Mouse (Mus musculus): ENCODE measurements at regions not wholly inside any gene's neighbourhood (a gene's known extent, or its start where the extent isn't known, plus 50 kb on each side); places are given as distances from the start of the nearest gene placed in this dataset.
A peak's percentile ranks its signal among the peaks of the same experiment; 100 is the strongest.

- DNase-seq (ENCODE audit: low read depth, low spot score), result no peak
Observed at GRCm38 (mm10) chr2:135525779-135526178, 133.0 kb upstream of the Plcb4 start.

GRCm38 (mm10) chr2:135529619-135530018 is 129.2 kb upstream of the Plcb4 start:
- no peak for DNase-seq (ENCODE audit: low read depth, low spot score)

- DNase-seq (ENCODE audit: low read depth, low spot score), result no peak
Observed at GRCm38 (mm10) chr2:135536303-135536871, 122.4 kb upstream of the Plcb4 start.

GRCm38 (mm10) chr2:135538022-135538421 is 120.8 kb upstream of the Plcb4 start:
- DNase-seq (ENCODE audit: low read depth, low spot score), result no peak

- no peak for DNase-seq (ENCODE audit: low read depth, low spot score)
Observed at GRCm38 (mm10) chr2:135541058-135541457, 117.8 kb upstream of the Plcb4 start.

- DNase-seq (ENCODE audit: low read depth, low spot score), result no peak
Observed at GRCm38 (mm10) chr2:135541930-135542329, 116.9 kb upstream of the Plcb4 start.

- peak; percentile 32 for DNase-seq (ENCODE audit: low read depth, low spot score)
Observed at GRCm38 (mm10) chr2:135544882-135545281, 113.9 kb upstream of the Plcb4 start.

- no peak for DNase-seq (ENCODE audit: low read depth, low spot score)
Observed at GRCm38 (mm10) chr2:135547966-135548365, 110.8 kb upstream of the Plcb4 start.

- peak; percentile 61 for DNase-seq (ENCODE audit: low read depth, low spot score)
Observed at GRCm38 (mm10) chr2:135553031-135553430, 105.8 kb upstream of the Plcb4 start.

- DNase-seq (ENCODE audit: low read depth, low spot score), result peak; percentile 84
Observed at GRCm38 (mm10) chr2:135558026-135558425, 100.8 kb upstream of the Plcb4 start.

GRCm38 (mm10) chr2:135559328-135559727 is 99.5 kb upstream of the Plcb4 start:
- DNase-seq (ENCODE audit: low read depth, low spot score), result peak; percentile 97

- peak; percentile 93 for DNase-seq (ENCODE audit: low read depth, low spot score)
Observed at GRCm38 (mm10) chr2:135559933-135560710, 98.7 kb upstream of the Plcb4 start.

GRCm38 (mm10) chr2:135560856-135561255 is 98.0 kb upstream of the Plcb4 start:
- peak; percentile 72 for DNase-seq (ENCODE audit: low read depth, low spot score)

- DNase-seq (ENCODE audit: low read depth, low spot score), result no peak
Observed at GRCm38 (mm10) chr2:135561716-135562115, 97.1 kb upstream of the Plcb4 start.

GRCm38 (mm10) chr2:135562140-135562890 is 96.5 kb upstream of the Plcb4 start:
- DNase-seq (ENCODE audit: low read depth, low spot score), result no peak

- DNase-seq (ENCODE audit: low read depth, low spot score), result no peak
Observed at GRCm38 (mm10) chr2:135564231-135564630, 94.6 kb upstream of the Plcb4 start.

- DNase-seq (ENCODE audit: low read depth, low spot score), result no peak
Observed at GRCm38 (mm10) chr2:135568350-135568749, 90.5 kb upstream of the Plcb4 start.

GRCm38 (mm10) chr2:135571599-135571998 is 87.2 kb upstream of the Plcb4 start:
- peak; percentile 80 for DNase-seq (ENCODE audit: low read depth, low spot score)

- no peak for DNase-seq (ENCODE audit: low read depth, low spot score)
Observed at GRCm38 (mm10) chr2:135577228-135577627, 81.6 kb upstream of the Plcb4 start.

- no peak for DNase-seq (ENCODE audit: low read depth, low spot score)
Observed at GRCm38 (mm10) chr2:135578135-135578534, 80.7 kb upstream of the Plcb4 start.

- no peak for DNase-seq (ENCODE audit: low read depth, low spot score)
Observed at GRCm38 (mm10) chr2:135579514-135579913, 79.3 kb upstream of the Plcb4 start.

GRCm38 (mm10) chr2:135580051-135580450 is 78.8 kb upstream of the Plcb4 start:
- no peak for DNase-seq (ENCODE audit: low read depth, low spot score)

GRCm38 (mm10) chr2:135582341-135582740 is 76.5 kb upstream of the Plcb4 start:
- no peak for DNase-seq (ENCODE audit: low read depth, low spot score)

All from R1 (cell line).